Mouse (Mus musculus) G1E-ER4 (cell line): ENCODE results near the gene 9130008F23Rik. TPM values are rescaled to one million over a fixed set of nuclear protein-coding genes. Genes with fewer than 3 reads are reported as not detected.
A peak's percentile ranks its signal among the peaks of the same experiment; 100 is the strongest.

Source experiments
- GATA1 ChIP-seq: IDR thresholded peaks from one replicate; pipeline ENCODE4 v1.8.0; 2012; ENCODE audit warnings: low read length, inconsistent platforms
- polyA plus RNA-seq: library from polyadenylated mRNA; stranded (reverse); fragments of >175 nt; gene quantifications from 2 replicates; pipeline ENCODE4 v1.2.3, GENCODE M21; 2012

The 9130008F23Rik gene
- 0.08 TPM in 1 of 2 replicates, not detected in the other for polyA plus RNA-seq

GRCm38 (mm10) chr17:40879924-40880691, at the start of gene 9130008F23Rik:
Gene 9130008F23Rik (minus strand): TSS chr17:40880559.
- no peak for TF ChIP-seq GATA1

GRCm38 (mm10) chr17:40915499-40915898, 35.1 kb upstream of the 9130008F23Rik start:
- TF ChIP-seq GATA1 = no peak

DNA sequence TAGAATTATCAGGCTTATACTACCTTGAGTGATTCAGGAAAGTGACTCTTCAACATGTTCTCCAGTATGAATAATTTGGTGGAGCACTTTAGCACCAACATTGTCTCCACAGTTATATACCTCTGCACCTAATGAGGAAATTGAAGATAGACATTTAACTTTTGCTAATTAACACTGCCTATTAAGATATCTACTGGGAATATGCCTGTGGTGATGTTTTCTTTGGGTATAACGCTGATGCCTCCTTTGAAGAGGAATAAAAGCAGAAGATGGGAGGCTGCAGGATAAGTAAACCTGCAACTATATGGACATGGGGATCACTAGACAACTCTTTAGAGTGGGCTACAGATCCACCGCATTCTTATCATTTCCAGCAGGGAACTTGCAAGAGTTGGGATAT, 33.9 kb upstream of the 9130008F23Rik start, which contains the start of gene Glyatl3:
TSS of gene Glyatl3 (minus strand) at position 101 of the 400 bp plus-strand sequence.
- no peak for TF ChIP-seq GATA1

DNA sequence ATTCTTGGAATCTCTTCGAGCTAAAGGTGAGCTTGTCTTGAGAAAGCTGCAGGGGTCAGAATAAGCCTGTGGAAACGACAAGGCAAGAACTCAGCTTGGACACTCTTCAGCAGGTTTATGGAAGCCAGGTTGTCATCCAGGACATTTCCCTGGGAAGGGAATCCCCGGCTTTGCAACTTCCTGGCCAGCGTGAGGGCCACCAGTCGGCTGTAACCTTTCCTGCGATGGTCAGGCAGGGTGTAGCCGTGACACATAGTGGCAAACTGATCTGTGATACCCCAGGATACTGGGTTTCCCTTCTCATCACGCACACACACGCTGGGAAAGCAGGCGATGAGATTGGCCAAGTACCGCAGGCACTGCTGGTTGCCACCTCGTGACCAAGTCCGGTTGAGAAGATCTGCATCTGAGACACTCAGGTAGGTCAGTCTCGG, 24.4 kb upstream of the 9130008F23Rik start:
- TF ChIP-seq GATA1 = no peak

GRCm38 (mm10) chr17:40904056-40904597, 23.8 kb upstream of the 9130008F23Rik start:
- TF ChIP-seq GATA1 = no peak

GRCm38 (mm10) chr17:40903345-40903744, 23.0 kb upstream of the 9130008F23Rik start:
- TF ChIP-seq GATA1 = no peak

DNA sequence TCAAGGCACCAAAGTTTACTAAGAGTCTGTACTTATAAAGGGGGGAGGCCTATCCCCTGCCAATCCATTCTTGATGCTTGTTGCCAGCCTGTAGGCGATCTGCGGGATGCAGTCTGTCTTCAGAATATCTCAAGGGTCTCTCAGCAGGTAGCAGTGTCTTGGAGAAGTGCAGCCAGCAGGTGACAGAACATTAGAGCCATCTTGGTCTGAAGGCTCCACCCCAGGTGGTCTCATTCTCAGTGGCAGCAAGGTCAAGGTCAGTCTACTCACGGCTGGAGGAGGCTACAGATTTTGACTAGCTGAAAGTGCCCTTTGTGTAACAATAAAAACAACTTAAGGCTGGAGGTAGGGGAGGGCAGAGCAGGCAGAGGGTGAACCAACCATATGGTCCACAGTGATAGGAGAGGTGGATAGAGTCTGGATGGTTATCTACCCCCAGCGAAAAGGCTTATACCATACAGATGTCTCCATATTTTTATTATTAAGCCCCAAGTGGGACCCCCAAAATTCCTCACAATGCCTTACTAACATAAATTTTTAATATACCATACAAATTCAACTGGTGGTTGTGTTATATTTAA, 19.5 kb upstream of the 9130008F23Rik start:
- no peak for TF ChIP-seq GATA1

- no peak for TF ChIP-seq GATA1
These were observed 16.5 kb upstream of the 9130008F23Rik start for GRCm38 (mm10) chr17:40896863-40897262.

- TF ChIP-seq GATA1 = no peak
These were observed 7.6 kb upstream of the 9130008F23Rik start for GRCm38 (mm10) chr17:40887849-40888536.

DNA sequence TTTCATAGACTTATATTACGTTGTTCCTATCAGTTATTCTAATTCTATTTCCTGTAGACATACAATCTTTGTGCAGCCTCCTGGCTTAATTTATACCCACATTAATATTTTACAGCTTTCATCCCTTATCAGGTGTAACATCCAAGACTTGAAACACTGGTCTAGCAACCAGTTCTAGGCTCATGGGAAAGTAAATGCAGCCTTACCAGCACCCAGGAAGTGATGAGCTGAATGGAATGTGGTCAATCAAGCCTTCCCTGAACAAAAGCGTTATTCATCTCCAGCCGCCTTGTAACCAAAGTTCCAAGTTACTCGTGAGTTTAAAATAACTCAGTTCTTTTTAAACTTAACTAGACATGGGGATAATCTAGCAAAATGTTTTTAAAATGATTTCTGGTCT, 4.8 kb upstream of the 9130008F23Rik start:
- TF ChIP-seq GATA1 = no peak

- TF ChIP-seq GATA1 = peak; percentile 32
These were observed 1.8 kb upstream of the 9130008F23Rik start for GRCm38 (mm10) chr17:40882172-40882571.

DNA sequence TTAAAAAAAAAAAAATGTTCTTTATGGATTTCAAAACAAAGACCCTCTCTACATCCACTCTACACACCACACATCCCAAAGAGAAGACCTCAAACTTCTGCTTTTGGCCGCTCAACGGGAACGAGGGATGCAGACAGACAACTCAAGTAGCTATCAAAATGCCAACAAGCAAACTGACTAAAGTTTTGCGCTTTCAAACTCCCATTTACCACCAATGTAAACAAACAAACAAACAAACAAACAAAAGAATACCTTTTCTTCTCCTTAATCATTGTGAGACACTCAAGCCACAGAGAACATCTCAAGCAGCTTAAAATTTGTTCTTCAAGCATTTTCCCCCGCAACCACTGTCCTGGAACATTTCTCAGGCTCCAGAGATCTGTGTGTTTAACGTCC, 833 bp downstream of the 9130008F23Rik start:
- no peak for TF ChIP-seq GATA1

GRCm38 (mm10) chr17:40877741-40878140, 2.6 kb downstream of the 9130008F23Rik start:
- TF ChIP-seq GATA1 = no peak

DNA sequence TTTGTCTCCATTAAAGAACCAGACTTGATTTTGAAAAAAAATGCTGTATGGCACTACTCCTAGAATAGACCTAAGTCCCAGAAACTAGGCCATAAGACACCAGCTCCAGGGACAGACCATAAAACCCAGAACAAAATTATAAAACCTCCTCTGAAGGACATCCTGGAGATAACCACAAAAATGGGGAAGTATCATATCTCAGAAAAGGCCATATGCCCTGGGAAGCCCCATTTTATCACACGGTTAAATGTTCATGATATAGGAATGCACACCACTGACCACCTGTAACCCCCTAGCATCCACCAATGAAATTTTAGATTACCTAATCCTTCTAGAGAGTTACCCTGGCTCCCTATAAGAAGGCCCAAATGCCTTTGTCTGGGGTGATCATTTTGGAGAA, 4.8 kb downstream of the 9130008F23Rik start:
- TF ChIP-seq GATA1 = no peak

- TF ChIP-seq GATA1 = no peak
These were observed 5.7 kb downstream of the 9130008F23Rik start for GRCm38 (mm10) chr17:40874701-40875100.

- TF ChIP-seq GATA1 = no peak
These were observed 6.8 kb downstream of the 9130008F23Rik start for GRCm38 (mm10) chr17:40873582-40874011.
